Mouse (Mus musculus): ENCODE data around the gene Olfr315. TPM values are rescaled to one million over a fixed set of nuclear protein-coding genes. Genes with fewer than 3 reads are reported as not detected.
"Not testable (repeated sequence)": the region's sequence is repeated elsewhere in the genome, so short reads cannot be mapped to it uniquely, and the experiment has no call there.

The Olfr315 gene
- not detected in 2 replicates for polyA plus RNA-seq (2014; fragmentation: Nextera tagmentation; extraction: Ambion mirVana)

DNA sequence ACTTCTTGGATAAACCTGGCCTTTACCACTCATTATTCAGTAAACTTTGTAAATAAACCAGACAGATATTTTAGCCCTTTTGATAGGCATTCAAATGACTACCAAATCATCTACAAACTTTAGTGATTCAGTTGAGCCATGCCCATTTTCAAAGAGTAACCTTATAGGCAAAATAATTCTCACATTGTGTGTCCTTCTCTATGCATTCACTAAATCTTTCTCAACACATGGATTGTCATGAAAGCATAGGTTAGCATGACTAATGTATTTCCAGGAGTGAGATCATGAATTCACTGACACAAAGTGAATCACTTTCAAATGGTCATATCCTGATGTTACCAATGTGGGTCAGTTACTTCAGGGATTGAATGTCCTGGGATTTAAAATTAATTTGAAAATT, at the start of gene Olfr315:
Gene Olfr315, plus strand, starts transcription at position 301 of the 400 bp plus-strand sequence.
- no peak within 1 kb of the TSS for H3K27ac ChIP-seq (ENCODE audit: low read depth)
- no peaks in the 10 kb centered on the region for H3K27me3 ChIP-seq (replicated peaks; ENCODE audit: control insufficient read depth, insufficient read depth, low read length)
- ATAC-seq (replicated peaks; ENCODE audit: low FRiP score, low TSS enrichment, low read depth) (no peak), DNase-seq (ENCODE audit: low spot score) (no peak)
- H3K9ac ChIP-seq (ENCODE audit: low read length), result no peak within 1 kb of the TSS
- no peaks in the 10 kb centered on the region for H3K9me3 ChIP-seq (ENCODE audit: control insufficient read depth, low read length)
- no peak within 1 kb of the TSS for H3K4me3 ChIP-seq (ENCODE audit: low read depth, low read length)
- no peak within 1 kb of the TSS for H3K4me2 ChIP-seq (ENCODE audit: low read length)
- no peaks in the 10 kb centered on the region for H3K36me3 ChIP-seq (ENCODE audit: control insufficient read depth, insufficient read depth, low read length)
- no peaks in the 10 kb centered on the region for H3K4me1 ChIP-seq (replicated peaks; ENCODE audit: control insufficient read depth, insufficient read depth, low read length)

- no peak for DNase-seq (ENCODE audit: low spot score)
- Histone ChIP-seq H3K9me3 (ENCODE audit: control insufficient read depth, low read length) (no peaks in the 10 kb centered on the region), H3K27me3 (replicated peaks; ENCODE audit: control insufficient read depth, insufficient read depth, low read length) (no peaks in the 10 kb centered on the region), H3K9ac (ENCODE audit: low read length) (no peak within 1 kb of the TSS), H3K4me1 (replicated peaks; ENCODE audit: control insufficient read depth, insufficient read depth, low read length) (no peaks in the 10 kb centered on the region), H3K4me3 (ENCODE audit: low read depth, low read length) (no peak within 1 kb of the TSS), H3K36me3 (ENCODE audit: control insufficient read depth, insufficient read depth, low read length) (no peaks in the 10 kb centered on the region), H3K4me2 (ENCODE audit: low read length) (no peak within 1 kb of the TSS), H3K27ac (ENCODE audit: low read depth) (no peak within 1 kb of the TSS)
- ATAC-seq (replicated peaks; ENCODE audit: low FRiP score, low TSS enrichment, low read depth), result no peak
Measured at GRCm38 (mm10) chr11:58723914-58724313, 49.1 kb upstream of the Olfr315 start, which contains the start of gene Olfr318. Gene Olfr318 (minus strand): TSS chr11:58724014.

DNA sequence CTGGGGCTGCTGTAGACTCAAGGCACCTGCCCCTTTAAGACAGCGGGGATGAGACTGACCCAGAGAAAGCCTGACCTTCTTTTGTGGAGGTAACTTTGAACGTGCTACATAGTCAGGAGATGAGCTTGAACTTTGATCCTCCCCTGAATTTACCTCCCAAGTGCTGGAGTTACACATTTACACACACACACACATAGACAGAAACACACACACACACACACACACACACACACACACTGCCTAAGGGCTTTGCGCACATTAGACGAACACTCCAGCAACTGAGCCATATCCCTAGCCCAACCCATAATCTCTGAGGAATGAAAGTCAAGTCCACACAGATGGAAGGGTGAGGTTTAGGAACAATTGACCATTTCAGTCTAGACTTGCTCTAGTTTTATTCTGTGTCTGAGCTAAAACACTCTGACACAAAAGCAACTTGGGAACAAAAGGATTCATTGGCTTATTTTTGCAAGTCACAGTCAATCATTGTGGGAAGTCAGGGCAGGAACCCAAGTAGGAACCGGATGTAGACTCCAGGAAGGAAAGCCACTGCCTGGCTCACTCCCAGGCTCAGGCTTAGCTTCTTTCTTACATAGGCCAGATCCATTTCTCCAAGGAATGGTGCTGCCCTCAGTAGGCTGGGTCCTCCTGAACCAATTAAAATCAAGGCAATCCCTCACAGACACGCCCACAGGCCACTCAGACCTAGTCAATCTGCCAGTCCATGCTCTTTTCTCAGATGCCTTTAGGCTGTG, 44.9 kb upstream of the Olfr315 start:
- H3K4me1 ChIP-seq (replicated peaks; ENCODE audit: control insufficient read depth, insufficient read depth, low read length); H3K9ac ChIP-seq (ENCODE audit: low read length); DNase-seq (ENCODE audit: low spot score); ATAC-seq (replicated peaks; ENCODE audit: low FRiP score, low TSS enrichment, low read depth); H3K4me2 ChIP-seq (ENCODE audit: low read length); H3K36me3 ChIP-seq (ENCODE audit: control insufficient read depth, insufficient read depth, low read length); H3K27ac ChIP-seq (ENCODE audit: low read depth); H3K27me3 ChIP-seq (replicated peaks; ENCODE audit: control insufficient read depth, insufficient read depth, low read length); H3K9me3 ChIP-seq (ENCODE audit: control insufficient read depth, low read length); H3K4me3 ChIP-seq (ENCODE audit: low read depth, low read length): not testable (repeated sequence)
- 81% methylated on average over 6 of the region's 6 CpGs for WGBS

GRCm38 (mm10) chr11:58733372-58733771, 39.6 kb upstream of the Olfr315 start:
- Histone ChIP-seq H3K4me2 (ENCODE audit: low read length) (no peak overlapping the region), H3K9me3 (ENCODE audit: control insufficient read depth, low read length) (no peaks in the 10 kb centered on the region), H3K36me3 (ENCODE audit: control insufficient read depth, insufficient read depth, low read length) (no peaks in the 10 kb centered on the region), H3K4me1 (replicated peaks; ENCODE audit: control insufficient read depth, insufficient read depth, low read length) (no peaks in the 10 kb centered on the region), H3K9ac (ENCODE audit: low read length) (no peak overlapping the region), H3K27me3 (replicated peaks; ENCODE audit: control insufficient read depth, insufficient read depth, low read length) (no peaks in the 10 kb centered on the region), H3K4me3 (ENCODE audit: low read depth, low read length) (no peak overlapping the region), H3K27ac (ENCODE audit: low read depth) (no peak overlapping the region)
- ATAC-seq (replicated peaks; ENCODE audit: low FRiP score, low TSS enrichment, low read depth) (no peak), DNase-seq (ENCODE audit: low spot score) (no peak)
- 61% methylated on average over 3 of the region's 3 CpGs for WGBS

DNA sequence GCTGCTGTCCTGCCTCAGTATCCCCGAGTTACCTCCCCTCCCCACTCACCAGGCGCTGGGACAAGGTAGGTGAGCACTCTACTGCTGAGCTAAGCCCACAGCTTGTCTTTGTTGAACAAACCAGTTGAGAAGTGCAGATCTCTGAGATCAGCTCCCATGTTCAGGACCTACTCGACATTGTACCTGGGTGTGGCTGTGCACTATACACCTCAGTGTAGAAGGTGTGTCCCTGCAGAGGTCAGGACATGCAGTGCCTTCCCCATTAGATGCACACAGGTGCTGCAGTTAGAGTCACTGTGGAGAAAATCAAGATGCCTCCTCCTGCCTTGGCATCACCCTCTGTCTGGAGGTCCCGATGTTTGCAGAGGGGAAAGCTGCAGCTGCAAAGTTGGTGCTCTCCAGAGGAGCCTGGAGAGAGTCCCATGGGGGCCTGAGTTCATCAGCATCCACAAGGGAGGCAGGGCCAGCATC, 34.2 kb upstream of the Olfr315 start, which contains the start of gene Olfr317:
Gene Olfr317, minus strand, starts transcription at position 421 of the 471 bp plus-strand sequence.
- Histone ChIP-seq H3K9me3 (ENCODE audit: control insufficient read depth, low read length) (no peaks in the 10 kb centered on the region), H3K4me3 (ENCODE audit: low read depth, low read length) (no peak within 1 kb of the TSS), H3K9ac (ENCODE audit: low read length) (no peak within 1 kb of the TSS), H3K4me2 (ENCODE audit: low read length) (no peak within 1 kb of the TSS), H3K36me3 (ENCODE audit: control insufficient read depth, insufficient read depth, low read length) (no peaks in the 10 kb centered on the region), H3K27ac (ENCODE audit: low read depth) (no peak within 1 kb of the TSS), H3K4me1 (replicated peaks; ENCODE audit: control insufficient read depth, insufficient read depth, low read length) (no peaks in the 10 kb centered on the region), H3K27me3 (replicated peaks; ENCODE audit: control insufficient read depth, insufficient read depth, low read length) (no peaks in the 10 kb centered on the region)
- no peak for ATAC-seq (replicated peaks; ENCODE audit: low FRiP score, low TSS enrichment, low read depth)
- WGBS, result 69% methylated on average over 4 of the region's 4 CpGs
- no peak for DNase-seq (ENCODE audit: low spot score)

- not testable (repeated sequence) for H3K27me3 ChIP-seq (replicated peaks; ENCODE audit: control insufficient read depth, insufficient read depth, low read length); H3K4me3 ChIP-seq (ENCODE audit: low read depth, low read length); H3K27ac ChIP-seq (ENCODE audit: low read depth); H3K4me1 ChIP-seq (replicated peaks; ENCODE audit: control insufficient read depth, insufficient read depth, low read length); ATAC-seq (replicated peaks; ENCODE audit: low FRiP score, low TSS enrichment, low read depth); H3K4me2 ChIP-seq (ENCODE audit: low read length); H3K9ac ChIP-seq (ENCODE audit: low read length); DNase-seq (ENCODE audit: low spot score); H3K9me3 ChIP-seq (ENCODE audit: control insufficient read depth, low read length); H3K36me3 ChIP-seq (ENCODE audit: control insufficient read depth, insufficient read depth, low read length)
- 84% methylated on average over 18 of the region's 18 CpGs for WGBS
Measured at GRCm38 (mm10) chr11:58751096-58751495, 21.9 kb upstream of the Olfr315 start.

DNA sequence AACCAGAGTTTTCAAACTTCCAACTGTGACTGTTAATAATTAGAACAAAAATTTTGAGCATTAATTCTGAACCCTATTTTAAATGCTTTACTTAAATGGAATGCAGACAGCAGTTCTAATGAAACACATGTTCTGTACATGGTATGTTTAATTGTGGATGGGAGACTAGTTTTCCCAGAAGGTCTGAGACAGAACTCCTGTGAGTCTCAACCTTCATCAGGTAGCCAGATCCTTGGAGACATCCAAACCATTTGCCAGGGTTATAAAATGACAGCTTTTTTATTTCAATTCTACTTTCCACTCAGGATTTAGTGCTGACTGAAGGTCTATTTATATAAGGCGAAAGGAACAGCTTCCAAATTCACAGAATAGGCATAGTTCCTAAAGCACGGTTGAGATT, 20.6 kb upstream of the Olfr315 start, which contains the start of gene Olfr316:
Gene Olfr316, plus strand, starts transcription at position 301 of the 400 bp plus-strand sequence.
- no peaks in the 10 kb centered on the region for H3K36me3 ChIP-seq (ENCODE audit: control insufficient read depth, insufficient read depth, low read length)
- no peak within 1 kb of the TSS for H3K27ac ChIP-seq (ENCODE audit: low read depth)
- ATAC-seq (replicated peaks; ENCODE audit: low FRiP score, low TSS enrichment, low read depth), result no peak
- no peaks in the 10 kb centered on the region for H3K27me3 ChIP-seq (replicated peaks; ENCODE audit: control insufficient read depth, insufficient read depth, low read length)
- H3K9me3 ChIP-seq (ENCODE audit: control insufficient read depth, low read length), result no peaks in the 10 kb centered on the region
- no peaks in the 10 kb centered on the region for H3K4me1 ChIP-seq (replicated peaks; ENCODE audit: control insufficient read depth, insufficient read depth, low read length)
- no peak within 1 kb of the TSS for H3K4me3 ChIP-seq (ENCODE audit: low read depth, low read length)
- WGBS, result 82% methylated on average over 2 of the region's 2 CpGs
- no peak within 1 kb of the TSS for H3K9ac ChIP-seq (ENCODE audit: low read length)
- DNase-seq (ENCODE audit: low spot score), result no peak
- no peak within 1 kb of the TSS for H3K4me2 ChIP-seq (ENCODE audit: low read length)

GRCm38 (mm10) chr11:58782480-58783089, 9.6 kb downstream of the Olfr315 start, which contains the start of gene Olfr314:
Gene Olfr314 (plus strand): TSS chr11:58782952.
- no peak within 1 kb of the TSS for H3K9ac ChIP-seq (ENCODE audit: low read length)
- H3K4me2 ChIP-seq (ENCODE audit: low read length), result no peak within 1 kb of the TSS
- ATAC-seq (replicated peaks; ENCODE audit: low FRiP score, low TSS enrichment, low read depth) (no peak), DNase-seq (ENCODE audit: low spot score) (peak; percentile 13)
- no peaks in the 10 kb centered on the region for H3K9me3 ChIP-seq (ENCODE audit: control insufficient read depth, low read length)
- no peak within 1 kb of the TSS for H3K27ac ChIP-seq (ENCODE audit: low read depth)
- no peaks in the 10 kb centered on the region for H3K27me3 ChIP-seq (replicated peaks; ENCODE audit: control insufficient read depth, insufficient read depth, low read length)
- H3K4me1 ChIP-seq (replicated peaks; ENCODE audit: control insufficient read depth, insufficient read depth, low read length), result no peaks in the 10 kb centered on the region
- 70% methylated on average over 6 of the region's 6 CpGs for whole genome bisulfite sequencing
- no peaks in the 10 kb centered on the region for H3K36me3 ChIP-seq (ENCODE audit: control insufficient read depth, insufficient read depth, low read length)
- H3K4me3 ChIP-seq (ENCODE audit: low read depth, low read length), result no peak within 1 kb of the TSS

Measured in intestine, embryonic 14.5 days (tissue).